Mouse (Mus musculus): ENCODE data around the gene Fam53a.

DNA sequence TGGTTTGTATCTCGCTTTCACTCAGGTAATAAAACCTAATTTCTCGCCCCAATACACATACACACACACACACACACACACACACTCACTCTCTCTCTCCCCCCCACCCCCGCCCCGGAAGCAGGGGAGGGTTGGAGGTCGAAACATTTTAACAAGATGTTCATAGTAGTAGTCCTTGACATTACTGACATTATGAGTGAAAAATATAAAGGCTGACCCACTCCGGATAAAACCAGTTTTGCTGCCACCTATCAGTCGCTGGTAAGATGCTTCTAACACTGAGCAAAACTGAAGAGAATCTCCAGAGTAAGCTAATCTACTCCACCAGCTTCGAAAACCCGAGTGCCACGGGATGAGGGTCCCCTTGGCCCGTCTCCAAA is 22.1 kb upstream of the Fam53a start:
- TF ChIP-seq EP300 (IDR thresholded peaks at IDR 0.05; ENCODE audit: low read depth) (no peak), CTCF (IDR thresholded peaks at IDR 0.05; ENCODE audit: low read depth) (no peak)
